Mouse (Mus musculus) cortical plate, adult 2 months (tissue): Measurements from ENCODE around the gene Zfand3. TPM values are rescaled to one million over a fixed set of nuclear protein-coding genes. Genes with fewer than 3 reads are reported as not detected.

Source experiments
- H3K27ac ChIP-seq: fragments of 200-500 bp; 2 replicates; pipeline ENCODE4 v1.5.1; 2012; ENCODE audit warnings: low read length, control low read depth, inconsistent platforms; ENCODE audit not compliant: insufficient read depth
- H3K4me1 ChIP-seq: fragments of 200-500 bp; 2 replicates; pipeline ENCODE4 v1.6.1; 2011; ENCODE audit warnings: low read length; ENCODE audit not compliant: control insufficient read depth, insufficient read depth
- H3K4me3 ChIP-seq: fragments of 200-500 bp; 2 replicates; pipeline ENCODE4 v1.5.1; 2011; ENCODE audit warnings: mild to moderate bottlenecking, low read length, control low read depth; ENCODE audit not compliant: insufficient read depth
- CTCF ChIP-seq: fragments of 200-500 bp; IDR thresholded peaks from 2 replicates; pipeline ENCODE4 v1.5.1; 2011; ENCODE audit warnings: mild to moderate bottlenecking, control low read depth, low read length; ENCODE audit not compliant: insufficient read depth; ENCODE audit errors: extremely low read depth
- POLR2A ChIP-seq: fragments of 200-500 bp; IDR thresholded peaks from 2 replicates; pipeline ENCODE4 v1.6.1; 2011; ENCODE audit warnings: mild to moderate bottlenecking, low read length, control low read depth; ENCODE audit not compliant: insufficient read depth; ENCODE audit errors: extremely low read depth
- polyA plus RNA-seq: library from polyadenylated mRNA; depleted of rRNA; stranded (reverse); fragments of >200 nt; gene quantifications from 2 replicates; pipeline ENCODE4 v1.2.3, GENCODE M21; 2012

The Zfand3 gene
- polyA plus RNA-seq, 1 experiment = 102 TPM

DNA sequence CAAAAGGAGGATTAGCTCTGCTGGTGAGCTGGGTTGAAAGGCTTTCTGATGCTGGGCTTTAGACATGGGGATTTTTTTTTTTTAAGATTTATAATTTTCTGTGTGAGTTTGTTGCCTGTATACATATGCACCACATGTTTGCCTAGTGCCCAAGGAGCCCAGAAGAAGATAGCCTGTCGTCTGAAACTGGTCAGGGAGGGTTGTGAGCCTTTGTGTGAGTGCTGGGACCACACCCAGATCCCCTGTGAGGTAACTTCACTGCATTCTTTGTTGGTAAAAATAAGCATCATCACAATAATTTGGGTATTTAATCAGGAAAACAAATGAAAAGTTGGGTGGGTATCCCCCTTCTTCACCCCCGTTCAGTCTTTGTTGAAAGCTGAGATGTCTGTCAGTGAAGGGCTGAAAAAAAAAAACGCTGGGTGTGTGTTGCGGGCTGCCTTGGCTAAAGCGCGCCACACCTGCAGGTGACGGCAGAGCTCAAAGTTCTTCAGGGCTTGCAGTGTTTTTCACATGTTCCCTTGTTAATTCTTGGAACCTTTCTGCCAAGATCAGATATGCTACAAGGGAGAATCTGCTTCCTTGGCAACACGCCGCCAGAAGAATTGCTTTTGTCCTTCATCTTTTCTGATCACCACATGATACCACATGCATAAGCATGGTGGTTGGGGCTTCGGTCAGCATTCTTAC is 154.0 kb downstream of the Zfand3 start:
- no peak overlapping the region for H3K4me3 ChIP-seq
- no peak overlapping the region for H3K27ac ChIP-seq
- peaks cover 9% of the 10 kb centered on the region for H3K4me1 ChIP-seq
- TF ChIP-seq CTCF (no peak), POLR2A (no peak)

GRCm38 (mm10) chr17:30159341-30159740 is 154.8 kb downstream of the Zfand3 start:
- H3K4me1 ChIP-seq = peaks cover 5% of the 10 kb centered on the region
- H3K4me3 ChIP-seq = no peak overlapping the region
- TF ChIP-seq POLR2A (no peak), CTCF (no peak)
- H3K27ac ChIP-seq = no peak overlapping the region

DNA sequence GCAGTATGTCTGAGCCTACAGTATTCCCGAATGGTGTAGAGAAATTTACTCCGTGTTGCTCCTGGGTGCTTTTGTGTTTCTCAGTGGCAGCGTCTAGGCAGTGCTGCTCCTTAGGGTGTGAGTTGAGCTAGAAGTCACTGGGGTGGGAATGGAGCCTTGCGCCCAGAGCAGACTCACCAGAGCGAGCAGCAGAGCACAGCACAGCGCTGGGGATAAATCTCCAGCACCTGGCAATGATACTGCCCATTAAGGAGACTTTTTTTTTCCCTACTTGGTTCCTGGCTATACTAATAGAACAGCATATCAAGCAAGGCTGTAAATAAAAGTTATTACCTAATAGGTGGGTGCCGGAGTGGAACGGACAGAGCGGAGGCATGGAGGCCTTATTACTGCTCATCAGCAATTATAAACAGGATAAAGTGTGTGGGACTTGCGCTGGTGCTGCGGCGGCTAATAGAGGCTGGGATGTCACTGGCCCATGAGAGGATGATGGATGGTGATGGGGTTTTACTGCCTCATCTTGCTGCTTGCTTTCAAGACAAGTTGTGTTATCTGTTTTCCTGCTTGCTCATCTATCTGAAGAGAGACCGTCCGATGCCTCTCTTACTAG is 156.4 kb downstream of the Zfand3 start:
- no peak overlapping the region for H3K4me3 ChIP-seq
- H3K4me1 ChIP-seq = peaks cover 2% of the 10 kb centered on the region
- TF ChIP-seq POLR2A = no peak
- no peak for TF ChIP-seq CTCF
- H3K27ac ChIP-seq = no peak overlapping the region

- Histone ChIP-seq H3K4me1 (peaks cover 2% of the 10 kb centered on the region), H3K4me3 (no peak overlapping the region), H3K27ac (no peak overlapping the region)
- no peak for TF ChIP-seq CTCF
- TF ChIP-seq POLR2A = no peak
Observed at GRCm38 (mm10) chr17:30162983-30163382, 158.4 kb downstream of the Zfand3 start.

- Histone ChIP-seq H3K4me1 (peaks cover under 1% of the 10 kb centered on the region; the same call in 1 of the 2 replicates), H3K4me3 (no peak overlapping the region), H3K27ac (no peak overlapping the region)
- no peak for TF ChIP-seq POLR2A
- TF ChIP-seq CTCF = no peak
Observed at GRCm38 (mm10) chr17:30163793-30164192, 159.3 kb downstream of the Zfand3 start.

GRCm38 (mm10) chr17:30164818-30165217 is 160.3 kb downstream of the Zfand3 start:
- H3K27ac ChIP-seq = no peak overlapping the region
- no peaks in the 10 kb centered on the region for H3K4me1 ChIP-seq
- no peak for TF ChIP-seq CTCF
- TF ChIP-seq POLR2A = no peak
- H3K4me3 ChIP-seq = no peak overlapping the region

- TF ChIP-seq CTCF = no peak
- no peak for TF ChIP-seq POLR2A
- no peak overlapping the region for H3K4me3 ChIP-seq
- H3K27ac ChIP-seq = no peak overlapping the region
- peaks cover under 1% of the 10 kb centered on the region; the same call in 1 of the 2 replicates for H3K4me1 ChIP-seq
Observed at GRCm38 (mm10) chr17:30177435-30177834, 172.9 kb downstream of the Zfand3 start.

DNA sequence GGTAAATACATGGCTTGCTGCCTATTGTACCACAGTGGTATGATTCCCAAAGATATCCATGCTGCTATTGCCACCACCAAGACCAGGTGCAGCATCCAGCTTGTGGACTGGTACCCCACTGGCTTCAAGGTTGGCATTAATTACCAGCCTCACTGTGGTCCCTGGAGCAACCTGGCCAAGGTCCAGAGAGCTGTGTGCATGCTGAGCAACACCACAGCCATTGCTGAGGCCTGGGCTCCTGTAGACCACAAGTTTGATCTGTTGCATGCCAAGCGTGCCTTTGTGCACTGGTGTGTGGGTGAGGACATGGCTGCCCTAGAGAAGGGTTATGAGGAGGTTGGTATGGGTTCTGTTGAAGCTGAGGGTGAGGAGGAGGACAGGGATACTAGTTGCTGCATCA is 173.9 kb downstream of the Zfand3 start:
- TF ChIP-seq POLR2A (no peak), CTCF (no peak)
- no peak overlapping the region for H3K4me3 ChIP-seq
- no peak overlapping the region for H3K27ac ChIP-seq
- peaks cover 3% of the 10 kb centered on the region for H3K4me1 ChIP-seq

- H3K4me1 ChIP-seq = peaks cover 4% of the 10 kb centered on the region
- H3K4me3 ChIP-seq = no peak overlapping the region
- H3K27ac ChIP-seq = no peak overlapping the region
- TF ChIP-seq POLR2A (no peak), CTCF (no peak)
Observed at GRCm38 (mm10) chr17:30180197-30180596, 175.7 kb downstream of the Zfand3 start.

- Histone ChIP-seq H3K27ac (no peak overlapping the region), H3K4me3 (no peak overlapping the region), H3K4me1 (peaks cover 4% of the 10 kb centered on the region)
- TF ChIP-seq CTCF (no peak), POLR2A (no peak)
Observed at GRCm38 (mm10) chr17:30181554-30181953, 177.0 kb downstream of the Zfand3 start.
